In genomic region chr15:99088292-99088691, GRCm38 (mm10) we compare ENCODE assay signal across 8 mouse cellular contexts. TPM values are rescaled to one million over a fixed set of nuclear protein-coding genes. Genes with fewer than 3 reads are reported as not detected.
A peak's percentile ranks its signal among the peaks of the same experiment; 100 is the strongest.
DNase-seq lines count a peak whose midpoint lies in the region; ATAC-seq and TF ChIP-seq lines count a peak whose summit lies in the region.

No protein-coding gene starts in this region.

- H3K4me2 ChIP-seq in heart, embryonic 15.5 days, result peak overlapping the region; percentile 58
- peak overlapping the region; percentile 53 for H3K4me2 ChIP-seq in kidney, postnatal 0 days (ENCODE audit: low read length)
- H3K4me2 ChIP-seq in lung, embryonic 14.5 days, result peak overlapping the region; percentile 49
- peak overlapping the region; percentile 24; the same call in 1 of the 2 replicates for H3K4me2 ChIP-seq in neural tube, embryonic 14.5 days (ENCODE audit: low read depth, low read length)

- H3K4me3 ChIP-seq in heart, embryonic 15.5 days, result peak overlapping the region; percentile 34
- H3K4me3 ChIP-seq in kidney, postnatal 0 days (replicated peaks; ENCODE audit: low read depth, low read length), result peak overlapping the region; percentile 17
- peak overlapping the region; percentile 29 for H3K4me3 ChIP-seq in lung, embryonic 14.5 days (ENCODE audit: low read depth, low read length)
- peak overlapping the region; percentile 11; the same call in 1 of the 2 replicates for H3K4me3 ChIP-seq in neural tube, embryonic 14.5 days (ENCODE audit: low read depth, low read length)

- H3K9me3 ChIP-seq in heart, embryonic 15.5 days (replicated peaks), result no peaks in the 10 kb centered on the region
- no peaks in the 10 kb centered on the region for H3K9me3 ChIP-seq in kidney, postnatal 0 days (replicated peaks; ENCODE audit: low read length)
- no peaks in the 10 kb centered on the region for H3K9me3 ChIP-seq in lung, embryonic 14.5 days (ENCODE audit: low read depth, low read length)
- H3K9me3 ChIP-seq in neural tube, embryonic 14.5 days (ENCODE audit: control insufficient read depth, low read length), result no peaks in the 10 kb centered on the region

- TF ChIP-seq CTCF in kidney, postnatal 0 days (IDR thresholded peaks at IDR 0.05; ENCODE audit: low read depth), result peak; percentile 88
- peak; percentile 73 for TF ChIP-seq CTCF in lung, embryonic 14.5 days (IDR thresholded peaks at IDR 0.05; ENCODE audit: low read depth)

- peaks cover 97% of the 10 kb centered on the region for H3K27me3 ChIP-seq in heart, embryonic 15.5 days
- peaks cover 22% of the 10 kb centered on the region for H3K27me3 ChIP-seq in kidney, postnatal 0 days (ENCODE audit: insufficient read depth, low read length)
- H3K27me3 ChIP-seq in lung, embryonic 14.5 days (ENCODE audit: insufficient read depth, low read length), result peaks cover 96% of the 10 kb centered on the region
- peaks cover 44% of the 10 kb centered on the region for H3K27me3 ChIP-seq in neural tube, embryonic 14.5 days (ENCODE audit: control insufficient read depth, insufficient read depth, low read length)

- no peak overlapping the region for H3K27ac ChIP-seq in heart, embryonic 15.5 days
- no peak overlapping the region for H3K27ac ChIP-seq in kidney, postnatal 0 days
- no peak overlapping the region for H3K27ac ChIP-seq in lung, embryonic 14.5 days (ENCODE audit: low read depth)
- no peak overlapping the region for H3K27ac ChIP-seq in neural tube, embryonic 14.5 days (ENCODE audit: low read depth, low read length)

- H3K4me1 ChIP-seq in heart, embryonic 15.5 days (replicated peaks), result peaks cover 34% of the 10 kb centered on the region
- peaks cover 6% of the 10 kb centered on the region; the same call in 1 of the 2 replicates for H3K4me1 ChIP-seq in kidney, postnatal 0 days (replicated peaks; ENCODE audit: insufficient read depth, low read length)
- H3K4me1 ChIP-seq in lung, embryonic 14.5 days (ENCODE audit: insufficient read depth), result no peaks in the 10 kb centered on the region
- H3K4me1 ChIP-seq in neural tube, embryonic 14.5 days (ENCODE audit: control insufficient read depth, insufficient read depth, low read length), result peaks cover 11% of the 10 kb centered on the region; the same call in 1 of the 2 replicates

- peak; percentile 47; the same call in 1 of the 2 replicates for ATAC-seq in erythroblast, adult 5-6 weeks (replicated peaks; ENCODE audit: low FRiP score, poor library complexity, severe bottlenecking)
- peak; percentile 78 for ATAC-seq in heart, embryonic 15.5 days (replicated peaks; ENCODE audit: insufficient number of reproducible peaks, insufficient read depth, low FRiP score, low read depth)
- peak; percentile 57; the same call in 1 of the 2 replicates for ATAC-seq in kidney, postnatal 0 days (replicated peaks; ENCODE audit: low FRiP score, low read depth)
- ATAC-seq in lung, embryonic 14.5 days (ENCODE audit: insufficient read depth), result peak; percentile 69
- peak; percentile 62; the same call in 1 of the 2 replicates for ATAC-seq in neural tube, embryonic 14.5 days (ENCODE audit: low read depth)

- H3K36me3 ChIP-seq in heart, embryonic 15.5 days, result no peaks in the 10 kb centered on the region
- H3K36me3 ChIP-seq in kidney, postnatal 0 days (ENCODE audit: insufficient read depth, low read length), result no peaks in the 10 kb centered on the region
- H3K36me3 ChIP-seq in lung, embryonic 14.5 days (ENCODE audit: insufficient read depth), result no peaks in the 10 kb centered on the region
- H3K36me3 ChIP-seq in neural tube, embryonic 14.5 days (ENCODE audit: control insufficient read depth, insufficient read depth, low read length), result no peaks in the 10 kb centered on the region

- peak; percentile 71 to 87 for DNase-seq in CD8-positive naive resting alpha-beta T cell, adult 2 months (ENCODE audit: low read depth in 2 of 2, low spot score in 2 of 2)
- peak; percentile 63 for DNase-seq in brain, adult 2 months (ENCODE audit: low read depth, low spot score)
- peak; percentile 88 for DNase-seq in kidney, postnatal 0 days (ENCODE audit: low spot score)
- peak; percentile 89 for DNase-seq in lung, embryonic 14.5 days
- peak; percentile 74 for DNase-seq in testis, postnatal 14 days (ENCODE audit: low spot score)

- peak overlapping the region; percentile 20 for H3K9ac ChIP-seq in heart, embryonic 15.5 days
- peak overlapping the region; percentile 35; the same call in 1 of the 2 replicates for H3K9ac ChIP-seq in kidney, postnatal 0 days (ENCODE audit: low read depth, low read length)
- H3K9ac ChIP-seq in lung, embryonic 14.5 days, result peak overlapping the region; percentile 4
- H3K9ac ChIP-seq in neural tube, embryonic 14.5 days (replicated peaks; ENCODE audit: low read depth, low read length), result peak overlapping the region; percentile 37; the same call in 1 of the 2 replicates

- WGBS in heart, embryonic 15.5 days, result under 1% methylated on average over 27 of the region's 27 CpGs
- WGBS in kidney, postnatal 0 days, result under 1% methylated on average over 27 of the region's 27 CpGs
- WGBS in lung, embryonic 14.5 days, result under 1% methylated on average over 26 of the region's 27 CpGs
- WGBS in neural tube, embryonic 14.5 days, result 1% methylated on average over 27 of the region's 27 CpGs

RNA-seq across cellular contexts. Expression of gene C1ql4, which starts 0.7 kb away (rescaled TPM):
- total RNA-seq in erythroblast, adult 5-6 weeks (2015; ENCODE audit: low replicate concordance), result not detected in 2 replicates
- not detected in 2 replicates for total RNA-seq in erythroblast, adult 5-6 weeks (2017; ENCODE audit: low replicate concordance)
- polyA plus RNA-seq in heart, embryonic 15.5 days (2015; fragmentation: Nextera tagmentation; extraction: Ambion mirVana), result 0.15 and 0.26 TPM in 2 replicates
- 1.3 TPM in 2 replicates for polyA plus RNA-seq in kidney, postnatal 0 days (2015; fragmentation: Nextera tagmentation; extraction: Ambion mirVana)
- not detected in 2 replicates for polyA plus RNA-seq in lung, embryonic 14.5 days (2014; fragmentation: Nextera tagmentation; extraction: Ambion mirVana)
- 3.2 and 3.6 TPM in 2 replicates for polyA plus RNA-seq in neural tube, embryonic 14.5 days (2014; fragmentation: Nextera tagmentation; extraction: Ambion mirVana)

RNA-seq across cellular contexts. Expression of gene Dnajc22, which starts 4.7 kb away (rescaled TPM):
- total RNA-seq in erythroblast, adult 5-6 weeks (2015; ENCODE audit: low replicate concordance), result not detected in 2 replicates
- not detected in 2 replicates for total RNA-seq in erythroblast, adult 5-6 weeks (2017; ENCODE audit: low replicate concordance)
- polyA plus RNA-seq in heart, embryonic 15.5 days (2015; fragmentation: Nextera tagmentation; extraction: Ambion mirVana), result 0.55 and 1.0 TPM in 2 replicates
- 8.8 TPM in 2 replicates for polyA plus RNA-seq in kidney, postnatal 0 days (2015; fragmentation: Nextera tagmentation; extraction: Ambion mirVana)
- 0.42 and 0.78 TPM in 2 replicates for polyA plus RNA-seq in lung, embryonic 14.5 days (2014; fragmentation: Nextera tagmentation; extraction: Ambion mirVana)
- polyA plus RNA-seq in neural tube, embryonic 14.5 days (2014; fragmentation: Nextera tagmentation; extraction: Ambion mirVana), result 0.21 and 0.45 TPM in 2 replicates

RNA-seq across cellular contexts. Expression of gene Troap, which starts 13.9 kb away (rescaled TPM):
- total RNA-seq in erythroblast, adult 5-6 weeks (2015; ENCODE audit: low replicate concordance), result 11.9 and 21.7 TPM in 2 replicates
- 20.4 and 28.1 TPM in 2 replicates for total RNA-seq in erythroblast, adult 5-6 weeks (2017; ENCODE audit: low replicate concordance)
- 26.8 and 27.9 TPM in 2 replicates for polyA plus RNA-seq in heart, embryonic 15.5 days (2015; fragmentation: Nextera tagmentation; extraction: Ambion mirVana)
- 11.4 and 11.5 TPM in 2 replicates for polyA plus RNA-seq in kidney, postnatal 0 days (2015; fragmentation: Nextera tagmentation; extraction: Ambion mirVana)
- 33.4 and 35.1 TPM in 2 replicates for polyA plus RNA-seq in lung, embryonic 14.5 days (2014; fragmentation: Nextera tagmentation; extraction: Ambion mirVana)
- polyA plus RNA-seq in neural tube, embryonic 14.5 days (2014; fragmentation: Nextera tagmentation; extraction: Ambion mirVana), result 2.4 and 3.3 TPM in 2 replicates

RNA-seq across cellular contexts. Expression of gene Prph, which starts 33.3 kb away (rescaled TPM):
- not detected in 2 replicates for total RNA-seq in erythroblast, adult 5-6 weeks (2015; ENCODE audit: low replicate concordance)
- total RNA-seq in erythroblast, adult 5-6 weeks (2017; ENCODE audit: low replicate concordance), result not detected in 2 replicates
- 1.1 and 12.9 TPM in 2 replicates for polyA plus RNA-seq in heart, embryonic 15.5 days (2015; fragmentation: Nextera tagmentation; extraction: Ambion mirVana)
- polyA plus RNA-seq in kidney, postnatal 0 days (2015; fragmentation: Nextera tagmentation; extraction: Ambion mirVana), result 0.26 and 0.82 TPM in 2 replicates
- 0.91 and 1.8 TPM in 2 replicates for polyA plus RNA-seq in lung, embryonic 14.5 days (2014; fragmentation: Nextera tagmentation; extraction: Ambion mirVana)
- polyA plus RNA-seq in neural tube, embryonic 14.5 days (2014; fragmentation: Nextera tagmentation; extraction: Ambion mirVana), result 68.8 and 298 TPM in 2 replicates

RNA-seq across cellular contexts. Expression of gene Spats2, which starts 37.4 kb away (rescaled TPM):
- total RNA-seq in erythroblast, adult 5-6 weeks (2015; ENCODE audit: low replicate concordance), result not detected in 2 replicates
- 2.6 TPM in 1 of 2 replicates, not detected in the other for total RNA-seq in erythroblast, adult 5-6 weeks (2017; ENCODE audit: low replicate concordance)
- polyA plus RNA-seq in heart, embryonic 15.5 days (2015; fragmentation: Nextera tagmentation; extraction: Ambion mirVana), result 27.3 and 28.7 TPM in 2 replicates
- polyA plus RNA-seq in kidney, postnatal 0 days (2015; fragmentation: Nextera tagmentation; extraction: Ambion mirVana), result 33.5 and 34.6 TPM in 2 replicates
- polyA plus RNA-seq in lung, embryonic 14.5 days (2014; fragmentation: Nextera tagmentation; extraction: Ambion mirVana), result 39.7 and 39.8 TPM in 2 replicates
- 32.6 and 41.6 TPM in 2 replicates for polyA plus RNA-seq in neural tube, embryonic 14.5 days (2014; fragmentation: Nextera tagmentation; extraction: Ambion mirVana)
